Mouse (Mus musculus) C2C12 (cell line): Measurements from ENCODE around the gene Zbtb49. TPM values are rescaled to one million over a fixed set of nuclear protein-coding genes. Genes with fewer than 3 reads are reported as not detected.

Source experiments
- H3K27me3 ChIP-seq: one replicate; pipeline ENCODE4 v1.6.1; 2011; ENCODE audit not compliant: control insufficient read depth, insufficient read depth, insufficient read length
- H3K36me3 ChIP-seq: one replicate; pipeline ENCODE4 v1.6.1; 2011; ENCODE audit not compliant: control insufficient read depth, insufficient read depth
- H3K4me3 ChIP-seq: one replicate; pipeline ENCODE4 v1.5.1; 2011; ENCODE audit warnings: mild to moderate bottlenecking, control low read depth; ENCODE audit not compliant: poor library complexity, insufficient read depth, severe bottlenecking
- H3K79me2 ChIP-seq: one replicate; pipeline ENCODE4 v1.6.1; 2011; ENCODE audit not compliant: control insufficient read depth, insufficient read depth
- H3K79me3 ChIP-seq: one replicate; pipeline ENCODE4 v1.6.1; 2011; ENCODE audit warnings: low read depth, control low read depth
- H3ac ChIP-seq: one replicate; pipeline ENCODE3; 2011; ENCODE audit warnings: low read depth; ENCODE audit not compliant: control insufficient read depth, insufficient read length
- CEBPB ChIP-seq: IDR thresholded peaks from one replicate; pipeline ENCODE4 v1.6.1; 2011; ENCODE audit warnings: low read depth, mild to moderate bottlenecking, control low read depth, moderate library complexity
- CTCF ChIP-seq: IDR thresholded peaks from one replicate; pipeline ENCODE4 v1.5.1; 2011; ENCODE audit not compliant: control insufficient read depth, insufficient read depth, insufficient read length
- FOSL1 ChIP-seq: IDR thresholded peaks from one replicate; pipeline ENCODE4 v1.8.0; 2011; ENCODE audit warnings: mild to moderate bottlenecking, low read length; ENCODE audit not compliant: poor library complexity, insufficient read depth, severe bottlenecking
- MAX ChIP-seq: IDR thresholded peaks from one replicate; pipeline ENCODE4 v1.6.1; 2011; ENCODE audit warnings: mild to moderate bottlenecking, control low read depth
- MYOD1 ChIP-seq: IDR thresholded peaks from one replicate; pipeline ENCODE4 v1.6.1; 2011; ENCODE audit warnings: low read depth; ENCODE audit not compliant: control insufficient read depth, insufficient read length
- MYOG ChIP-seq: IDR thresholded peaks from one replicate; pipeline ENCODE4 v1.6.1; 2011; ENCODE audit not compliant: control insufficient read depth, insufficient read length; ENCODE audit errors: extremely low read depth
- USF1 ChIP-seq: IDR thresholded peaks from one replicate; pipeline ENCODE4 v1.6.1; 2011; ENCODE audit warnings: low read depth, mild to moderate bottlenecking, control low read depth, moderate library complexity
- polyA plus RNA-seq: library from polyadenylated mRNA; unstranded; fragments of >200 nt; fragmentation: generic; extraction: Trizol; gene quantifications from one replicate; pipeline ENCODE4 v1.2.1, GENCODE M21; 2012; ENCODE audit warnings: missing spikeins

The Zbtb49 gene
- polyA plus RNA-seq, 1 experiment, result 4.7 TPM

DNA sequence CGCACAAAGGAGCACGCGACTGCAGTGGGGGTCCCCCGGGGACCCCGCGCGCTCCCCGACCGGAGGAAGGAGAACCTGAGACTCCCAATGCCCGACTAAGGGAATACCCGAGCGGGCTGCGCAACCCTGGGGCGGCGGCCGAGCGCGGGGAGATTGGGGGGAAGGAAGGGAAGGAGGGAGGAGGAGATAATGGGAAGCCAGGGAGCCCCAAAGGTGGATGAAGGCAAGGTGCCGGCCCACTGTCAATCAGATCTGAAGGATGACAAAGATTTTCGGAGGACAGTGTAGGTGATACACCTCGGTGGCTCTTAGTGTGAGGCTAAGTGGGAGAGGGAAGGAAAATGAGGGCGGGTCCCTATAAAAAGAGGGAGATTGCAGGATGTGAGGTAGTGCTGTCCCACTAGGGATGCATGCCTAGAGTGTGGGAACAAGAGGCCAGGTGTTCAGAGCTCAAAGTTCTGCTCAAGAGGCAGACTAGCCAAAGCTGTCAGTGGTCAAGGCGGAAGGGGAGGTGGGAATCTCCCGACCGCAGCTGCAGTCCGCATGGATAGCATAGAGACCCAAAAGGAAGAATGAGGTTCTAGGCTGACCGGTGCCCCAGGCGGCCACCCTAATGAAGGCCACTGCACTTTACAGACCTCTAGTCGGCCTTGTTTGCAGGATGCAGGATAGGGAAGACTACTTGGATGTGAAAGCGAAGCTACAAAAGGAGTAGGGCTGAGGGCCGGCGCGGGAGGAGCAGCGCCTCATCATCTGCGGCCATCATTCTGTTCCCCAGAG, 60.4 kb downstream of the Zbtb49 start, which contains the start of gene Nsg1:
TSS of gene Nsg1 (minus strand) at position 274 of the 780 bp plus-strand sequence.
- TF ChIP-seq USF1 (no peak), MYOD1 (no peak), CEBPB (no peak), MAX (no peak), MYOG (no peak), CTCF (no peak), FOSL1 (no peak)
- no peaks in the 10 kb centered on the region for H3K27me3 ChIP-seq
- no peaks in the 10 kb centered on the region for H3K79me2 ChIP-seq

DNA sequence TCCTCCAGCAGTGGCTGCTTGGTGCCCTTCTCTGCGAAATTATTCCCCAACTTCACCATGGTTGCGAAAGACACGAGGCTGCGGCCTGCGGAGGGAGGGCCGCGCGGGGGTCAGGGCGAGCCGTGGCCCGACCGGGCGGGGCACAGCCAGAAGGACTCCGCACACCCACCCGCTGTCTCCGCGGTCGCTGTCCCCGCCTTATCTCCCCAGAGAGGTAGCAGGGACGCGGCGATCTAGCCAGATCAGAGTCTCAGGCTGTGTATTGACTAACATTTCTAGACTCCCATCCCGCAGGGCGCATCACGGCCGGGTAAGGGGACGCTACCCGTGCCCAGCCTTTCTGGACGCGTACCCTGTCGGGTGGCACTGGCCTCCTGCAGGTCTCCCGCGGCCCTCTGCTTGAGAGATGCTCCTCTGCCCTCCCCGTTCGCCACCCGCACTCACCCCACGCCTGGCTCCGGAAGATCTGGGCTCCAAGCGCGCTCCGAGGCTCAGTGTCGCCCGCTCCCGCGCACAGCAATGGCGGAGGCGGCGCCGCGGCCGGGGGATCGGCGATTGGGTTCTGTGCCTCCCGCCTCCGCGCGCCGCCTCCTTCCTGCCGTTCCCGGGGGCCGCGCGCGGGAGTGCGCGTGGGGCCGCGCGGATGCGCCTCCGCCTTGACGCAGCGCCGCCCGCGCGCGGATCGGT, 61.2 kb downstream of the Zbtb49 start:
- no peak for TF ChIP-seq FOSL1
- peak; percentile 37 for TF ChIP-seq CEBPB
- TF ChIP-seq MAX, result no peak
- Histone ChIP-seq H3K79me2 (no peaks in the 10 kb centered on the region), H3K79me3 (no peaks in the 10 kb centered on the region), H3K27me3 (no peaks in the 10 kb centered on the region), H3K36me3 (no peaks in the 10 kb centered on the region), H3K4me3 (peak overlapping the region; percentile 21), H3ac (peak overlapping the region; percentile 19)

More for the DNA sequence above, 60.4 kb downstream of the Zbtb49 start, which contains the start of gene Nsg1:
- no peaks in the 10 kb centered on the region for H3K36me3 ChIP-seq
- peak within 1 kb of the TSS; percentile 19 for H3ac ChIP-seq
- H3K79me3 ChIP-seq, result no peaks in the 10 kb centered on the region
- H3K4me3 ChIP-seq, result peak within 1 kb of the TSS; percentile 21

DNA sequence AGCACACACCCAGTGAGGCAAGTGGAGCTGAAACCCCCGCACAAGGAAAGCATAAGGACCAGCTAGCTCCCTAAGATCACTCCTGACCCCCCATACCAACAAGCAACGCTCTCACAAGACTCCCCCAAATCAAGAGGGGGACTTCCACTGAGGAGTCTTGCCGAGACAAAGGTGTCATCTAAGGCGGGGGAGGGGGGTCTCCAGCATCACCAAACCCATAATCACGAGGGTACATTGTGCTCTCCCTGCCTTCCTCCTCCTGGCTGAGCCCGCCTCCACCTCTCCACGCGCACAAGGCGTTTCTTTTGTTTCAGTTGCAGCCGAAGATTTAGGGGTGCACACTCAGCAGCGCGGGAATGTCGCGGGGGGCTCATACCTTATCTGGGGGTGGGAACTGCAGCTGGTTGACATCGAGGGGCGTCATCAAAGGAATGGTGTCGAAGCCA, 61.7 kb downstream of the Zbtb49 start:
- H3K79me2 ChIP-seq, result no peaks in the 10 kb centered on the region
- no peaks in the 10 kb centered on the region for H3K27me3 ChIP-seq
- no peaks in the 10 kb centered on the region for H3K79me3 ChIP-seq
- TF ChIP-seq FOSL1, result no peak
- TF ChIP-seq MYOD1, result no peak
- no peak for TF ChIP-seq MAX
- no peak for TF ChIP-seq CTCF
- no peak for TF ChIP-seq USF1
- no peak for TF ChIP-seq MYOG
- no peak for TF ChIP-seq CEBPB
- H3ac ChIP-seq, result no peak overlapping the region
- peak overlapping the region; percentile 21 for H3K4me3 ChIP-seq
- H3K36me3 ChIP-seq, result no peaks in the 10 kb centered on the region

DNA sequence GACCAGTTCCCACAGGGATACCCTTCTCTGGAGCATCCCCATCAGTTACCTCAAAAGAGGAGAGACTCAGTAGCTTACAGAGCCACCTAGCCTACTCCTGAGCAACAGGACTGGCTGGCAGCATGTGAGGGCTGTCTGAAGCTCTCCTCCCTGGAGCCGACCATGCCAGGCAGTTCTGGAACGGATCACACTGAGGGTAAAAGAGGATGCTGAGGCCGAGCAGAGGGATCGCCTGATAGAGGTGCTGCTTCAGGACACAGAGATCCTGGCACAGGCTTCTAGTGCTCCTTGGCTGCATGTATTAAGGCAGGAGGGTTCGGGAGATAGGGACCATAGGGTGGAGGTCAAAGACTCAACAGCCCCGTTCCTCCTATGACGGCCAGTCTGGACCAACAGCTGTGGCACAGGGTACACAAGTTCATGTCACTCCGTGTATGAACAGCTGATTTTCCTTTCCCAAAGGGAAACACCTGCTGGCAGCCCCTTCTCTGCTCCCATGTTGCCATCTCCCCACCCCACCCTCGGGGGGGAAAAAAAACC, 62.7 kb downstream of the Zbtb49 start:
- Histone ChIP-seq H3K79me3 (no peaks in the 10 kb centered on the region), H3ac (no peak overlapping the region), H3K36me3 (no peaks in the 10 kb centered on the region), H3K79me2 (no peaks in the 10 kb centered on the region), H3K4me3 (no peak overlapping the region), H3K27me3 (no peaks in the 10 kb centered on the region)
- TF ChIP-seq MAX (no peak), CTCF (no peak), USF1 (no peak), MYOG (no peak), FOSL1 (no peak), CEBPB (no peak), MYOD1 (no peak)

DNA sequence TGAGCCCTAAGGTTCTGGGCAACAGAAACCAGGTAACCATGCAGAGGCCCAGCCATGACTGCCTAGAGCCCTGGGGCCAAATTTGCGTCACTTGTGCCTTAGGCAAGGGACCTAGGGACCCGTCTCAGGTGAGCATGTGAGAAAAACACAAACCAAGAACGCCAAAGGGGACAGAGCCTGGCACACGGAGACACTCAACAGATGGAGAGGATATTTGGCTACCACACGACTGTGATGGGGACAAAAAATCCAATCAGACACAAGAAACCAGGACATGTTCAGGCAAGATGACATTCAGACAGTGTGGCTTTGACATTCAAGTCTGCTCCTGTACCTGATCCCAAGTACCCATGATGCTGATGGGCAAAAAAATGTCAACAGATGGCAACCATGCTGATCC, 66.6 kb downstream of the Zbtb49 start:
- Histone ChIP-seq H3ac (no peak overlapping the region), H3K79me3 (no peaks in the 10 kb centered on the region), H3K4me3 (no peak overlapping the region), H3K36me3 (no peaks in the 10 kb centered on the region), H3K79me2 (no peaks in the 10 kb centered on the region), H3K27me3 (no peaks in the 10 kb centered on the region)
- no peak for TF ChIP-seq MYOD1
